Mouse (Mus musculus): ENCODE measurements around the gene Csf3. TPM values are rescaled to one million over a fixed set of nuclear protein-coding genes. Genes with fewer than 3 reads are reported as not detected.

The Csf3 gene
- not detected for total RNA-seq (2023)

GRCm38 (mm10) chr11:98701213-98701670 is at the start of gene Csf3:
Gene Csf3 (plus strand): TSS chr11:98701263.

GRCm38 (mm10) chr11:98664091-98664490 is 37.0 kb upstream of the Csf3 start, which contains the start of gene Gsdma:
Gene Gsdma (plus strand): TSS chr11:98664351.

GRCm38 (mm10) chr11:98681786-98682745 is 19.0 kb upstream of the Csf3 start, which contains the start of gene Psmd3:
Gene Psmd3 (plus strand): TSS chr11:98682554.

GRCm38 (mm10) chr11:98729119-98729588 is 28.1 kb downstream of the Csf3 start, which contains the start of gene Med24:
Gene Med24 (minus strand): TSS chr11:98729435.

GRCm38 (mm10) chr11:98740393-98741050 is 39.5 kb downstream of the Csf3 start, which contains the start of gene Thra:
Gene Thra (plus strand): TSS chr11:98740638.

Other genes starting within 250 kb of the Csf3 start
- gene Ikzf3, start 155.2 kb upstream of the Csf3 start, total RNA-seq (2023), result 178 TPM
- 3.7 TPM for gene Zpbp2, start 150.2 kb upstream of the Csf3 start, total RNA-seq (2023)
- 20.5 TPM for gene Ormdl3, start 113.9 kb upstream of the Csf3 start, total RNA-seq (2023)
- gene Lrrc3c, start 103.0 kb upstream of the Csf3 start, total RNA-seq (2023), result not detected
- gene Gm12355, start 75.6 kb upstream of the Csf3 start, total RNA-seq (2023), result 28.9 TPM
- not detected for gene Gsdma3, start 74.9 kb upstream of the Csf3 start, total RNA-seq (2023)
- not detected for gene Gsdma2, start 54.5 kb upstream of the Csf3 start, total RNA-seq (2023)
- not detected for gene Gsdma, start 36.9 kb upstream of the Csf3 start, total RNA-seq (2023)
- gene Psmd3, start 18.7 kb upstream of the Csf3 start, total RNA-seq (2023), result 74.1 TPM
- 67.4 TPM for gene Med24, start 28.2 kb downstream of the Csf3 start, total RNA-seq (2023)
- 48.1 TPM for gene Thra, start 39.4 kb downstream of the Csf3 start, total RNA-seq (2023)
- 4.7 TPM for gene Nr1d1, start 74.1 kb downstream of the Csf3 start, total RNA-seq (2023)
- 99.1 TPM for gene Msl1, start 94.3 kb downstream of the Csf3 start, total RNA-seq (2023)
- 96.9 TPM for gene Casc3, start 103.6 kb downstream of the Csf3 start, total RNA-seq (2023)
- gene Rapgefl1, start 135.5 kb downstream of the Csf3 start, total RNA-seq (2023), result 0.77 TPM
- gene Wipf2, start 162.4 kb downstream of the Csf3 start, total RNA-seq (2023), result 45.4 TPM
- gene Cdc6, start 206.5 kb downstream of the Csf3 start, total RNA-seq (2023), result 1.2 TPM
- gene Rara, start 226.6 kb downstream of the Csf3 start, total RNA-seq (2023), result 96.5 TPM